Mouse (Mus musculus): ENCODE measurements around the gene Dab1. TPM values are rescaled to one million over a fixed set of nuclear protein-coding genes. Genes with fewer than 3 reads are reported as not detected.

Gene Dab1
- polyA plus RNA-seq, 1 experiment from 2014 or later: 123 TPM

- no peaks in the 10 kb centered on the region for H3K27me3 ChIP-seq (ENCODE audit: control insufficient read depth, insufficient read depth, low read depth, low read length)
- no peak overlapping the region for H3K4me3 ChIP-seq (ENCODE audit: low read depth, low read length)
- H3K36me3 ChIP-seq (ENCODE audit: control insufficient read depth, insufficient read depth, low read length): no peaks in the 10 kb centered on the region
- no peak for ATAC-seq
- WGBS: 50% methylated on average over 3 of the region's 3 CpGs
- H3K27ac ChIP-seq (ENCODE audit: low read length): no peak overlapping the region
- H3K4me2 ChIP-seq (ENCODE audit: low read length): no peak overlapping the region
- no peaks in the 10 kb centered on the region for H3K9me3 ChIP-seq (replicated peaks; ENCODE audit: control insufficient read depth, low read length, poor library complexity, severe bottlenecking)
- H3K9ac ChIP-seq (ENCODE audit: low read depth, low read length): no peak overlapping the region
- peaks cover 2% of the 10 kb centered on the region; the same call in 1 of the 2 replicates for H3K4me1 ChIP-seq (ENCODE audit: control insufficient read depth, insufficient read depth, low read length)
Observed at GRCm38 (mm10) chr4:103757241-103757640, 138.1 kb downstream of the Dab1 start.

GRCm38 (mm10) chr4:103762416-103762815 is 143.3 kb downstream of the Dab1 start:
- no peaks in the 10 kb centered on the region for H3K36me3 ChIP-seq (ENCODE audit: control insufficient read depth, insufficient read depth, low read length)
- H3K9me3 ChIP-seq (replicated peaks; ENCODE audit: control insufficient read depth, low read length, poor library complexity, severe bottlenecking): no peaks in the 10 kb centered on the region
- WGBS: 91% methylated on average over 11 of the region's 11 CpGs
- H3K4me2 ChIP-seq (ENCODE audit: low read length): no peak overlapping the region
- no peak overlapping the region for H3K4me3 ChIP-seq (ENCODE audit: low read depth, low read length)
- H3K9ac ChIP-seq (ENCODE audit: low read depth, low read length): no peak overlapping the region
- ATAC-seq: no peak
- no peaks in the 10 kb centered on the region for H3K4me1 ChIP-seq (ENCODE audit: control insufficient read depth, insufficient read depth, low read length)
- H3K27me3 ChIP-seq (ENCODE audit: control insufficient read depth, insufficient read depth, low read depth, low read length): no peaks in the 10 kb centered on the region
- H3K27ac ChIP-seq (ENCODE audit: low read length): no peak overlapping the region

DNA sequence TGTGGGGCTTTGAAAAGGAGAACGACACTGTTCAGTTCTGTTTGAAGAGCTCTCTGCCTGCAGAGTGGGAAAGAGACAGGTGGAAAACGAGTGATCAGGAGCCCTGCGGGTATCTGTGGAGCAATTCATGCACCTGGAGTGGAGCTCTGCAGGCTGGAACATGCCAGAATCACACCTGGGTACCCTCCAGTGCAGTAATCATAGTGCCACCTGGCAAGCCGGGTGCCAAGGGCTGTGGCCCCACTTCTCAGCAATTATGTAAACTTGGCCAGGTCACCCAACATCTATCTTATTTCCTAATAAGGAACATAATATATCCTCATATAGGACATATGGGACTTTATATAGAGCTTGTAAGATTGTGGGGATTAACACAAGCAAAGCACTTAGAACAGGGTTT is 156.6 kb downstream of the Dab1 start:
- H3K4me2 ChIP-seq (ENCODE audit: low read length): no peak overlapping the region
- H3K27me3 ChIP-seq (ENCODE audit: control insufficient read depth, insufficient read depth, low read depth, low read length): no peaks in the 10 kb centered on the region
- H3K4me3 ChIP-seq (ENCODE audit: low read depth, low read length): no peak overlapping the region
- no peak overlapping the region for H3K27ac ChIP-seq (ENCODE audit: low read length)
- H3K9ac ChIP-seq (ENCODE audit: low read depth, low read length): no peak overlapping the region
- no peak for ATAC-seq
- no peaks in the 10 kb centered on the region for H3K36me3 ChIP-seq (ENCODE audit: control insufficient read depth, insufficient read depth, low read length)
- no peaks in the 10 kb centered on the region for H3K9me3 ChIP-seq (replicated peaks; ENCODE audit: control insufficient read depth, low read length, poor library complexity, severe bottlenecking)
- no peaks in the 10 kb centered on the region for H3K4me1 ChIP-seq (ENCODE audit: control insufficient read depth, insufficient read depth, low read length)
- 77% methylated on average over 4 of the region's 4 CpGs for WGBS

GRCm38 (mm10) chr4:103781398-103781797 is 162.2 kb downstream of the Dab1 start:
- H3K36me3 ChIP-seq (ENCODE audit: control insufficient read depth, insufficient read depth, low read length): no peaks in the 10 kb centered on the region

GRCm38 (mm10) chr4:103783561-103784247 is 164.5 kb downstream of the Dab1 start:
- no peak overlapping the region for H3K4me3 ChIP-seq (ENCODE audit: low read depth, low read length)
- no peak overlapping the region for H3K4me2 ChIP-seq (ENCODE audit: low read length)
- 90% methylated on average over 7 of the region's 7 CpGs for WGBS
- no peak for ATAC-seq
- H3K27me3 ChIP-seq (ENCODE audit: control insufficient read depth, insufficient read depth, low read depth, low read length): no peaks in the 10 kb centered on the region
- no peaks in the 10 kb centered on the region for H3K36me3 ChIP-seq (ENCODE audit: control insufficient read depth, insufficient read depth, low read length)
- H3K9me3 ChIP-seq (replicated peaks; ENCODE audit: control insufficient read depth, low read length, poor library complexity, severe bottlenecking): no peaks in the 10 kb centered on the region
- H3K9ac ChIP-seq (ENCODE audit: low read depth, low read length): no peak overlapping the region
- H3K4me1 ChIP-seq (ENCODE audit: control insufficient read depth, insufficient read depth, low read length): no peaks in the 10 kb centered on the region
- no peak overlapping the region for H3K27ac ChIP-seq (ENCODE audit: low read length)

More at GRCm38 (mm10) chr4:103781398-103781797, 162.2 kb downstream of the Dab1 start:
- Histone ChIP-seq H3K9ac (ENCODE audit: low read depth, low read length) (no peak overlapping the region), H3K9me3 (replicated peaks; ENCODE audit: control insufficient read depth, low read length, poor library complexity, severe bottlenecking) (no peaks in the 10 kb centered on the region), H3K27me3 (ENCODE audit: control insufficient read depth, insufficient read depth, low read depth, low read length) (no peaks in the 10 kb centered on the region), H3K4me2 (ENCODE audit: low read length) (no peak overlapping the region), H3K4me3 (ENCODE audit: low read depth, low read length) (no peak overlapping the region), H3K27ac (ENCODE audit: low read length) (no peak overlapping the region), H3K4me1 (ENCODE audit: control insufficient read depth, insufficient read depth, low read length) (no peaks in the 10 kb centered on the region)
- WGBS: 54% methylated on average over 4 of the region's 4 CpGs
- ATAC-seq: no peak

- WGBS: 89% methylated on average over 8 of the region's 8 CpGs
- H3K4me1 ChIP-seq (ENCODE audit: control insufficient read depth, insufficient read depth, low read length): peaks cover 17% of the 10 kb centered on the region
- no peak for ATAC-seq
Observed at GRCm38 (mm10) chr4:103793589-103794312, 174.6 kb downstream of the Dab1 start.

DNA sequence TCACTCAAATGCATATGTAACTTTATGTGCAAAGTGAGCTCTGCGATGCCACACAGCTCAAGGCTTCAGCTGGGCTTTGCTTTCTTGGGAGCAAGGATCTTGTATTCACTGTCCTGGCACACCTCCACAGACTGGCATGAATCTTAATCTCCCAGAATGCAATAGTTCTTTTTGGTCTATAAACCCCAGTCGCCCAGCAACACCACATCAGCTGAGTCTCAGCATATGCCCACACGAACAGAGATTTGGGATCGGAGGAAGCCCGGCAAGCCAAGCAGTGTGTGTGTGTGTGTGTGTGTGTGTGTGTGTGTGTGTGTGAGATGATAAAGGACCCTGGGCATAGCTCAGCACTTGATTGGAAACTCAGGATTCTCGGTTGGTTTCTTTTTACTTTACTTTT is 177.3 kb downstream of the Dab1 start:
- 65% methylated on average over 6 of the region's 6 CpGs for WGBS

More at GRCm38 (mm10) chr4:103793589-103794312, 174.6 kb downstream of the Dab1 start:
- Histone ChIP-seq H3K4me2 (ENCODE audit: low read length) (no peak overlapping the region), H3K4me3 (ENCODE audit: low read depth, low read length) (no peak overlapping the region), H3K9ac (ENCODE audit: low read depth, low read length) (no peak overlapping the region), H3K27ac (ENCODE audit: low read length) (no peak overlapping the region), H3K36me3 (ENCODE audit: control insufficient read depth, insufficient read depth, low read length) (no peaks in the 10 kb centered on the region), H3K27me3 (ENCODE audit: control insufficient read depth, insufficient read depth, low read depth, low read length) (no peaks in the 10 kb centered on the region), H3K9me3 (replicated peaks; ENCODE audit: control insufficient read depth, low read length, poor library complexity, severe bottlenecking) (no peaks in the 10 kb centered on the region)

GRCm38 (mm10) chr4:103802439-103802838 is 183.3 kb downstream of the Dab1 start:
- no peaks in the 10 kb centered on the region for H3K27me3 ChIP-seq (ENCODE audit: control insufficient read depth, insufficient read depth, low read depth, low read length)
- H3K4me2 ChIP-seq (ENCODE audit: low read length): no peak overlapping the region
- ATAC-seq: no peak
- peaks cover 5% of the 10 kb centered on the region; the same call in 1 of the 2 replicates for H3K4me1 ChIP-seq (ENCODE audit: control insufficient read depth, insufficient read depth, low read length)
- no peak overlapping the region for H3K27ac ChIP-seq (ENCODE audit: low read length)
- WGBS: 84% methylated on average over 4 of the region's 4 CpGs
- H3K9ac ChIP-seq (ENCODE audit: low read depth, low read length): no peak overlapping the region
- H3K9me3 ChIP-seq (replicated peaks; ENCODE audit: control insufficient read depth, low read length, poor library complexity, severe bottlenecking): no peaks in the 10 kb centered on the region
- no peak overlapping the region for H3K4me3 ChIP-seq (ENCODE audit: low read depth, low read length)
- no peaks in the 10 kb centered on the region for H3K36me3 ChIP-seq (ENCODE audit: control insufficient read depth, insufficient read depth, low read length)

More for the DNA sequence above, 177.3 kb downstream of the Dab1 start:
- H3K4me2 ChIP-seq (ENCODE audit: low read length): no peak overlapping the region
- no peak overlapping the region for H3K4me3 ChIP-seq (ENCODE audit: low read depth, low read length)
- H3K9me3 ChIP-seq (replicated peaks; ENCODE audit: control insufficient read depth, low read length, poor library complexity, severe bottlenecking): no peaks in the 10 kb centered on the region
- H3K27me3 ChIP-seq (ENCODE audit: control insufficient read depth, insufficient read depth, low read depth, low read length): no peaks in the 10 kb centered on the region
- ATAC-seq: no peak
- peaks cover 17% of the 10 kb centered on the region for H3K4me1 ChIP-seq (ENCODE audit: control insufficient read depth, insufficient read depth, low read length)
- no peaks in the 10 kb centered on the region for H3K36me3 ChIP-seq (ENCODE audit: control insufficient read depth, insufficient read depth, low read length)
- H3K9ac ChIP-seq (ENCODE audit: low read depth, low read length): no peak overlapping the region
- H3K27ac ChIP-seq (ENCODE audit: low read length): no peak overlapping the region

GRCm38 (mm10) chr4:103804461-103804860 is 185.3 kb downstream of the Dab1 start:
- ATAC-seq: no peak
- Histone ChIP-seq H3K27me3 (ENCODE audit: control insufficient read depth, insufficient read depth, low read depth, low read length) (no peaks in the 10 kb centered on the region), H3K4me2 (ENCODE audit: low read length) (no peak overlapping the region), H3K9me3 (replicated peaks; ENCODE audit: control insufficient read depth, low read length, poor library complexity, severe bottlenecking) (no peaks in the 10 kb centered on the region), H3K4me3 (ENCODE audit: low read depth, low read length) (no peak overlapping the region), H3K36me3 (ENCODE audit: control insufficient read depth, insufficient read depth, low read length) (no peaks in the 10 kb centered on the region), H3K4me1 (ENCODE audit: control insufficient read depth, insufficient read depth, low read length) (peaks cover 5% of the 10 kb centered on the region; the same call in 1 of the 2 replicates), H3K9ac (ENCODE audit: low read depth, low read length) (no peak overlapping the region), H3K27ac (ENCODE audit: low read length) (no peak overlapping the region; the same call in 1 of the 2 replicates)
- WGBS: 25% methylated on average over 1 of the region's 1 CpGs
